Mouse (Mus musculus) MEL (cell line): ENCODE results near the gene Unc5cl. TPM values are rescaled to one million over a fixed set of nuclear protein-coding genes. Genes with fewer than 3 reads are reported as not detected.

ENCODE experiments used
- DNase-seq: peaks from one replicate; pipeline ENCODE4 v3.0.0; 2011; ENCODE audit warnings: low read depth, low spot score
- H3K27ac ChIP-seq: 2 replicates; pipeline ENCODE4 v1.5.1; 2012; ENCODE audit warnings: low read depth, mild to moderate bottlenecking, control low read depth, low read length, moderate library complexity; ENCODE audit not compliant: control insufficient read depth
- H3K27me3 ChIP-seq, 2 experiments: fragments of 150-350 bp in 1 of 2; sonication (generic) in 1 of 2; 2 replicates each; pipeline ENCODE4 v1.6.1; 2012; ENCODE audit warnings: low read length in 2 of 2, mild to moderate bottlenecking in 2 of 2, improper control_type of control experiment in 1 of 2, moderate library complexity in 1 of 2; ENCODE audit not compliant: insufficient read depth in 2 of 2, control insufficient read depth in 1 of 2
- H3K36me3 ChIP-seq, 2 experiments: 2 replicates each; pipeline ENCODE4 v1.6.1; 2012 to 2014; ENCODE audit warnings: low read length in 2 of 2, improper control_type of control experiment in 1 of 2, inconsistent platforms in 1 of 2, mild to moderate bottlenecking in 1 of 2; ENCODE audit not compliant: insufficient read depth in 2 of 2, control insufficient read depth in 1 of 2
- H3K4me1 ChIP-seq, 2 experiments: fragments of 150-350 bp in 1 of 2; sonication (generic) in 1 of 2; 2 replicates each; pipeline ENCODE4 v1.6.1; 2012; ENCODE audit warnings: low read length in 2 of 2, improper control_type of control experiment in 1 of 2, mild to moderate bottlenecking in 1 of 2; ENCODE audit not compliant: insufficient read depth in 2 of 2, control insufficient read depth in 1 of 2
- H3K4me3 ChIP-seq, 2 experiments: fragments of 150-350 bp in 1 of 2; sonication (generic) in 1 of 2; 2 replicates each; pipeline ENCODE4 v1.5.1; 2012; ENCODE audit warnings: low read depth in 2 of 2, low read length in 2 of 2, mild to moderate bottlenecking in 2 of 2, moderate library complexity in 2 of 2, control low read depth in 1 of 2, improper control_type of control experiment in 1 of 2; ENCODE audit not compliant: control insufficient read depth in 1 of 2, insufficient read depth in 1 of 2
- H3K79me2 ChIP-seq: 2 replicates; pipeline ENCODE4 v1.6.1; 2012; ENCODE audit warnings: mild to moderate bottlenecking, low read length, moderate library complexity; ENCODE audit not compliant: control insufficient read depth, poor library complexity, insufficient read depth
- H3K9ac ChIP-seq: 2 replicates; pipeline ENCODE4 v1.6.1; 2012; ENCODE audit warnings: low read depth, mild to moderate bottlenecking, control low read depth, low read length, moderate library complexity; ENCODE audit not compliant: control insufficient read depth, poor library complexity, severe bottlenecking
- H3K9me3 ChIP-seq: fragments of 150-350 bp; sonication (generic); replicated peaks from 2 replicates; pipeline ENCODE4 v1.6.1; 2012; ENCODE audit warnings: mild to moderate bottlenecking, low read length, improper control_type of control experiment, moderate library complexity; ENCODE audit not compliant: insufficient read depth
- CHD1 ChIP-seq: IDR thresholded peaks from 2 replicates; pipeline ENCODE4 v1.6.1; 2012; ENCODE audit warnings: low read depth, mild to moderate bottlenecking, inconsistent platforms, low read length, improper control_type of control experiment
- GATA1 ChIP-seq: IDR thresholded peaks from 2 replicates; pipeline ENCODE4 v1.6.1; 2011; ENCODE audit warnings: low read depth, low read length, improper control_type of control experiment
- HCFC1 ChIP-seq: IDR thresholded peaks from 2 replicates; pipeline ENCODE4 v1.6.1; 2012; ENCODE audit warnings: low read depth, mild to moderate bottlenecking, inconsistent platforms, low read length, improper control_type of control experiment, moderate library complexity
- KAT2A ChIP-seq: conservative IDR thresholded peaks from 2 replicates; pipeline ENCODE4 v1.6.1; 2012; ENCODE audit warnings: low read depth, low read length, improper control_type of control experiment, inconsistent platforms
- MAX ChIP-seq: IDR thresholded peaks from 2 replicates; pipeline ENCODE4 v1.6.1; 2011; ENCODE audit warnings: low read length, improper control_type of control experiment
- MEF2A ChIP-seq: IDR thresholded peaks from 2 replicates; pipeline ENCODE4 v1.6.1; 2014; ENCODE audit warnings: low read depth, mild to moderate bottlenecking, inconsistent platforms, low read length, improper control_type of control experiment; ENCODE audit not compliant: poor library complexity, insufficient replicate concordance, severe bottlenecking; ENCODE audit errors: extremely low read depth
- MYC ChIP-seq: IDR thresholded peaks from 2 replicates; pipeline ENCODE4 v1.6.1; 2011; ENCODE audit warnings: low read depth, mild to moderate bottlenecking, low read length, improper control_type of control experiment, moderate library complexity
- NELFE ChIP-seq: IDR thresholded peaks from 2 replicates; pipeline ENCODE4 v1.6.1; 2011; ENCODE audit warnings: low read depth, low read length, improper control_type of control experiment
- POLR2A ChIP-seq, 2 experiments: IDR thresholded peaks; 2 replicates each; pipeline ENCODE4 v1.6.1; 2011 to 2012; ENCODE audit warnings: low read length in 2 of 2, mild to moderate bottlenecking in 2 of 2, control low read depth in 1 of 2, improper control_type of control experiment in 1 of 2, low read depth in 1 of 2, moderate library complexity in 1 of 2; ENCODE audit not compliant: control insufficient read depth in 1 of 2, insufficient read depth in 1 of 2, poor library complexity in 1 of 2
- POLR2AphosphoS5 ChIP-seq: IDR thresholded peaks from 2 replicates; pipeline ENCODE4 v1.6.1; 2012; ENCODE audit warnings: low read depth, borderline replicate concordance, mild to moderate bottlenecking, inconsistent platforms, low read length, moderate library complexity, mixed read lengths
- RAD21 ChIP-seq: IDR thresholded peaks from 2 replicates; pipeline ENCODE4 v1.6.1; 2011; ENCODE audit warnings: mild to moderate bottlenecking, low read depth, low read length, improper control_type of control experiment
- RCOR1 ChIP-seq: IDR thresholded peaks from 2 replicates; pipeline ENCODE4 v1.6.1; 2012; ENCODE audit warnings: low read depth, mild to moderate bottlenecking, inconsistent platforms, low read length, improper control_type of control experiment
- SMC3 ChIP-seq: IDR thresholded peaks from 2 replicates; pipeline ENCODE4 v1.6.1; 2011; ENCODE audit warnings: low read depth, low read length, improper control_type of control experiment
- TBP ChIP-seq: IDR thresholded peaks from 2 replicates; pipeline ENCODE4 v1.8.0; 2011; ENCODE audit warnings: low read depth, low read length, improper control_type of control experiment
- UBTF ChIP-seq: IDR thresholded peaks from 2 replicates; pipeline ENCODE4 v1.6.1; 2012; ENCODE audit warnings: low read depth, mild to moderate bottlenecking, inconsistent platforms, low read length, improper control_type of control experiment, moderate library complexity, borderline replicate concordance; ENCODE audit not compliant: insufficient read depth
- USF1 ChIP-seq: IDR thresholded peaks from 2 replicates; pipeline ENCODE4 v1.6.1; 2014; ENCODE audit warnings: low read depth, mild to moderate bottlenecking, inconsistent platforms, low read length, improper control_type of control experiment, moderate library complexity
- USF2 ChIP-seq, 2 experiments: IDR thresholded peaks; 2 replicates each; pipeline ENCODE4 v1.6.1; 2011 to 2012; ENCODE audit warnings: improper control_type of control experiment in 2 of 2, low read length in 2 of 2, borderline replicate concordance in 1 of 2, inconsistent platforms in 1 of 2, low read depth in 1 of 2, mild to moderate bottlenecking in 1 of 2; ENCODE audit not compliant: insufficient read depth in 1 of 2
- ZMIZ1 ChIP-seq: IDR thresholded peaks from 2 replicates; pipeline ENCODE4 v1.6.1; 2012; ENCODE audit warnings: low read depth, mild to moderate bottlenecking, inconsistent platforms, low read length, improper control_type of control experiment, moderate library complexity
- ZNF384 ChIP-seq: IDR thresholded peaks from 2 replicates; pipeline ENCODE4 v1.6.1; 2012; ENCODE audit warnings: low read depth, mild to moderate bottlenecking, inconsistent platforms, low read length, improper control_type of control experiment
- polyA plus RNA-seq, 2 experiments: library from polyadenylated mRNA; stranded (reverse) in 1 of 2; unstranded in 1 of 2; fragments of >175 nt in 1 of 2; fragments of >200 nt in 1 of 2; gene quantifications; 2 replicates each; pipeline versions ENCODE4 v1.2.1 to v1.2.4; 2012; ENCODE audit warnings: low replicate concordance in 2 of 2, low read depth in 1 of 2; ENCODE audit not compliant: insufficient read length in 2 of 2, insufficient read depth in 1 of 2, missing spikeins in 1 of 2
- total RNA-seq: library from RNA; depleted of rRNA; stranded (reverse); fragments of 300-350 nt; gene quantifications from 2 replicates; pipeline ENCODE4 v1.2.3, GENCODE M21; 2012

The Unc5cl gene
- total and polyA plus RNA-seq, 3 experiments, result 4.7 to 7.7 TPM; not detected in 1

GRCm38 (mm10) chr17:48443542-48444145 lies 11.1 kb upstream of the Unc5cl start:
- no peak overlapping the region for H3K9ac ChIP-seq
- no peaks in the 10 kb centered on the region for H3K27me3 ChIP-seq
- H3K27ac ChIP-seq, result no peak overlapping the region
- no peak for TF ChIP-seq RAD21
- no peak for TF ChIP-seq MAX
- no peak for TF ChIP-seq CHD1
- TF ChIP-seq RCOR1, result no peak
- TF ChIP-seq MEF2A, result no peak
- no peak for TF ChIP-seq USF2 (IDR thresholded peaks at IDR 0.05; ENCODE audit: borderline replicate concordance in 1 of 2, insufficient read depth in 1 of 2, low read depth in 1 of 2, low read length in 2 of 2)
- no peak for TF ChIP-seq POLR2A (IDR thresholded peaks at IDR 0.05; ENCODE audit: control insufficient read depth in 1 of 2, insufficient read depth in 1 of 2, low read depth in 1 of 2, low read length in 2 of 2, poor library complexity in 1 of 2)
- no peak for TF ChIP-seq ZMIZ1
- TF ChIP-seq MYC, result no peak
- no peak for TF ChIP-seq SMC3
- no peak for TF ChIP-seq POLR2AphosphoS5
- no peak for TF ChIP-seq NELFE
- no peak for TF ChIP-seq ZNF384
- no peaks in the 10 kb centered on the region for H3K9me3 ChIP-seq
- no peaks in the 10 kb centered on the region for H3K4me1 ChIP-seq
- no peak overlapping the region for H3K4me3 ChIP-seq
- H3K36me3 ChIP-seq, result no peaks in the 10 kb centered on the region
- DNase-seq, result no peak
- H3K79me2 ChIP-seq, result no peaks in the 10 kb centered on the region

GRCm38 (mm10) chr17:48447675-48448074 lies 7.0 kb upstream of the Unc5cl start:
- Histone ChIP-seq H3K9me3 (no peaks in the 10 kb centered on the region), H3K79me2 (no peaks in the 10 kb centered on the region; the same call in 1 of the 2 replicates), H3K9ac (no peak overlapping the region), H3K27me3 (no peaks in the 10 kb centered on the region), H3K4me1 (peaks cover 0 to 25% of the 10 kb centered on the region in 2 experiments; a peak in 3 of 4 replicates), H3K4me3 (no peak overlapping the region), H3K27ac (no peak overlapping the region), H3K36me3 (peaks cover 0 to 12% of the 10 kb centered on the region in 2 experiments; a peak in 2 of 4 replicates)
- DNase-seq, result no peak
- TF ChIP-seq TBP (no peak), HCFC1 (no peak), USF1 (no peak), UBTF (no peak), SMC3 (no peak), POLR2AphosphoS5 (no peak), KAT2A (no peak), GATA1 (no peak)
